Mouse (Mus musculus) gastrocnemius, postnatal 25 days (tissue): ENCODE results near the gene Olfr263. TPM values are rescaled to one million over a fixed set of nuclear protein-coding genes. Genes with fewer than 3 reads are reported as not detected.

Experiments used
- total RNA-seq, 2 experiments: library from RNA; stranded (reverse); gene quantifications; 1 replicate in 1 of 2; 2 replicates in 1 of 2; pipeline ENCODE4 v1.2.3; 2021

The Olfr263 gene
- total RNA-seq, 2 experiments from 2014 or later: not detected

Other genes with a start within 250 kb of the Olfr263 start
- not detected for gene Olfr1370, start 54.7 kb upstream of the Olfr263 start, total RNA-seq
- gene Olfr1369-ps1, start 18.2 kb upstream of the Olfr263 start, total RNA-seq: not detected
- not detected for gene Olfr1368, start 16.2 kb downstream of the Olfr263 start, total RNA-seq
- gene Trim27, start 49.8 kb downstream of the Olfr263 start, total RNA-seq: 10 to 100 TPM; 20.6 to 24.7 TPM
- not detected for gene Gpx5, start 163.1 kb downstream of the Olfr263 start, total RNA-seq
- not detected for gene Gpx6, start 182.5 kb downstream of the Olfr263 start, total RNA-seq
- not detected for gene Olfr1367, start 217.3 kb downstream of the Olfr263 start, total RNA-seq
- gene Zscan12, start 233.2 kb downstream of the Olfr263 start, total RNA-seq: 1 to 10 TPM; 4.5 to 5.0 TPM